Mouse (Mus musculus) ES-Bruce4 (cell line): ENCODE data around the gene Cog5. TPM values are rescaled to one million over a fixed set of nuclear protein-coding genes. Genes with fewer than 3 reads are reported as not detected.

Source experiments
- H3K27ac ChIP-seq: 2 replicates; pipeline ENCODE4 v1.5.1; 2012; ENCODE audit warnings: low read length, inconsistent platforms; ENCODE audit not compliant: insufficient read depth
- H3K27me3 ChIP-seq: 2 replicates; pipeline ENCODE4 v1.6.1; 2012; ENCODE audit warnings: mild to moderate bottlenecking, low read length, inconsistent platforms; ENCODE audit not compliant: control insufficient read depth, poor library complexity, insufficient read depth, severe bottlenecking
- H3K36me3 ChIP-seq: 2 replicates; pipeline ENCODE4 v1.6.1; 2012; ENCODE audit warnings: inconsistent platforms, mild to moderate bottlenecking, low read length, moderate library complexity; ENCODE audit not compliant: control insufficient read depth, poor library complexity, insufficient read depth, severe bottlenecking
- H3K4me1 ChIP-seq: one replicate; pipeline ENCODE4 v1.8.1; 2011; ENCODE audit warnings: low read length; ENCODE audit not compliant: control insufficient read depth, insufficient read depth
- H3K4me3 ChIP-seq: 2 replicates; pipeline ENCODE4 v1.5.1; 2011; ENCODE audit warnings: low read depth, mild to moderate bottlenecking, low read length
- H3K9ac ChIP-seq: 2 replicates; pipeline ENCODE4 v1.6.1; 2012; ENCODE audit warnings: low read depth, mild to moderate bottlenecking, inconsistent platforms; ENCODE audit not compliant: poor library complexity, severe bottlenecking
- H3K9me3 ChIP-seq: replicated peaks from 2 replicates; pipeline ENCODE4 v1.6.1; 2012; ENCODE audit warnings: mild to moderate bottlenecking, low read length, inconsistent platforms; ENCODE audit not compliant: control insufficient read depth, poor library complexity, insufficient read depth, severe bottlenecking
- CTCF ChIP-seq: IDR thresholded peaks from one replicate; pipeline ENCODE4 v1.8.1; 2011; ENCODE audit warnings: low read depth, low read length
- EP300 ChIP-seq: IDR thresholded peaks from 2 replicates; pipeline ENCODE4 v1.6.1; 2011; ENCODE audit warnings: low read depth, low read length; ENCODE audit not compliant: insufficient read depth
- POLR2A ChIP-seq: IDR thresholded peaks from one replicate; pipeline ENCODE4 v1.8.1; 2011; ENCODE audit warnings: low read length; ENCODE audit not compliant: insufficient read depth
- polyA plus RNA-seq: library from polyadenylated mRNA; stranded (reverse); fragments of >200 nt; gene quantifications from 2 replicates; pipeline ENCODE4 v1.2.4, GENCODE M21; 2011; ENCODE audit warnings: low read depth; ENCODE audit not compliant: missing spikeins, insufficient read depth, insufficient read length

Gene Cog5
- polyA plus RNA-seq, 1 experiment = 50.6 TPM

DNA sequence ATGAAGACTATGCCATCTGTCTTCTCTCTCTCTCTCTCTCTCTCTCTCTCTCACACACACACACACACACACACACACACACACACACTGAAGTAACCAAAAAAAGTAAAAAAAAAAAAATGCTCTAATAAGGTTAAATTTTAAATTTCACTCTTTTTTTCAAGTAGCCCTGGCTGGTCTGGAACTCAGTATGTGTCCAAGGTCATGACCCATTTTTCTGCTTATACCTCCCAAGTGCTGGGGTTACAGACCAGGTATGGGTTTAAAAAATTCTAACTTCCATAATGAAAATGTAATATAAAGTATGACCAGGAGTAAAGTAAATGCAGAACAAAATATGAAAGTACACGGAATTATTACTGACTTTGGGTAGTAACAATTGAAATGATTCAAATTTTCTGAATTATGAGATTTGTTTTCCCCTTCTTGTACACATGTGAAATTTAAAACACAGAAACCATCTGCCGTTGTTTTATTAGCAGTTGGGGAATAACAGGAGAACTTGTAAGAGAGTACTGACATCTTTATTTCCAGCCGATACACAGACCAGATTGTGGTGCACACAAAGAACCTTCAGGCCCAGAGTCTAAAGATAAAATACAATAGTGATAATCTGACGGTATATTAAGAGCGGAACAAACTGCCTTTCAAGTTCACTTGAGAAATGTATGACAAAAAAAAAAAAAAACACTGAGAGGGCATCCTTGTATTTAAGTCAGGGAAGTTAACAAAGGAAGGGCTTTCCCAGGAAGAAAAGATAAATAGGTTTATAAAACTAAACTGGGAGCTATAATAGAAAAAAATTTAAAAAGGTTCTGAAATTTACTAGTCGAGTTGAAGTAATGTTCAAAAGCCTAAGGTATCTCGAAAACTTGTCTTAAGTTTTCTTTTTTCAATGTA, 293.7 kb downstream of the Cog5 start:
- H3K4me1 ChIP-seq = peaks cover 3% of the 10 kb centered on the region
- peak overlapping the region; percentile 76; the same call in 1 of the 2 replicates for H3K4me3 ChIP-seq
- peak overlapping the region; percentile 64 for H3K27ac ChIP-seq
- H3K9me3 ChIP-seq = no peaks in the 10 kb centered on the region
- H3K27me3 ChIP-seq = no peaks in the 10 kb centered on the region
- TF ChIP-seq POLR2A (no peak), EP300 (no peak), CTCF (no peak)
- peak overlapping the region; percentile 98 for H3K9ac ChIP-seq
- H3K36me3 ChIP-seq = peaks cover 4% of the 10 kb centered on the region

GRCm38 (mm10) chr12:31949193-31949741, 294.6 kb downstream of the Cog5 start:
- H3K4me3 ChIP-seq = peak overlapping the region; percentile 76
- H3K27me3 ChIP-seq = no peaks in the 10 kb centered on the region
- H3K9ac ChIP-seq = peak overlapping the region; percentile 98
- peak overlapping the region; percentile 64 for H3K27ac ChIP-seq
- TF ChIP-seq CTCF (no peak), EP300 (peak; percentile 87)
- H3K9me3 ChIP-seq = no peaks in the 10 kb centered on the region
- no peaks in the 10 kb centered on the region for H3K36me3 ChIP-seq
- peaks cover 3% of the 10 kb centered on the region for H3K4me1 ChIP-seq

- no peak for TF ChIP-seq POLR2A
- no peak for TF ChIP-seq EP300
- Histone ChIP-seq H3K9ac (peak within 1 kb of the TSS; percentile 98), H3K27me3 (no peaks in the 10 kb centered on the region)
Measured at GRCm38 (mm10) chr12:31949759-31950658, 295.3 kb downstream of the Cog5 start, which contains the start of gene Hbp1. Gene Hbp1, minus strand, starts transcription at chr12:31950535.

DNA sequence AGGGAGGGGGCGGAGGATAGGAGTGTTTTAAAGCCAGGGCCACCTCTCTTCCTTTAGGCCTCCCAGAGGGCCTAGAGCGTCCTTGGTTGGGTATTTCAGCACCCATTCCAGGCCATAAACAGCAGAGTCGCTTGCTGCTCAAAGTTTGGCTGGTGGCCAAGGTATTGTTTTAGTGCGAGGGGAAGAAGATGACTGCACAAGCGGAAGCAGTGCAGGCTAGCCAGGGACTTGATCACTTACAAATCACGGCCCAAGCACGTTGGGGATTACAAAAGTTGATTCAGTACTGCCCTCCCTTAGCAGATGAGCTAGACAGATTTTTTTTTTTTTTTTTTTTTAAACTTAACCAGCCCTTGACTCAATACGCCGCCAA, 296.0 kb downstream of the Cog5 start:
- peak overlapping the region; percentile 66 for H3K27ac ChIP-seq
- peak overlapping the region; percentile 20; the same call in 1 of the 2 replicates for H3K9ac ChIP-seq
- peak overlapping the region; percentile 76 for H3K4me3 ChIP-seq
- TF ChIP-seq POLR2A = peak; percentile 78
- TF ChIP-seq CTCF = no peak
- no peak for TF ChIP-seq EP300
- H3K27me3 ChIP-seq = no peaks in the 10 kb centered on the region
- H3K4me1 ChIP-seq = peaks cover 3% of the 10 kb centered on the region
- H3K9me3 ChIP-seq = no peaks in the 10 kb centered on the region
- H3K36me3 ChIP-seq = no peaks in the 10 kb centered on the region

More at GRCm38 (mm10) chr12:31949759-31950658, 295.3 kb downstream of the Cog5 start, which contains the start of gene Hbp1:
- Histone ChIP-seq H3K27ac (peak within 1 kb of the TSS; percentile 66), H3K36me3 (no peaks in the 10 kb centered on the region), H3K4me3 (peak within 1 kb of the TSS; percentile 85), H3K9me3 (no peaks in the 10 kb centered on the region), H3K4me1 (peaks cover 3% of the 10 kb centered on the region)

DNA sequence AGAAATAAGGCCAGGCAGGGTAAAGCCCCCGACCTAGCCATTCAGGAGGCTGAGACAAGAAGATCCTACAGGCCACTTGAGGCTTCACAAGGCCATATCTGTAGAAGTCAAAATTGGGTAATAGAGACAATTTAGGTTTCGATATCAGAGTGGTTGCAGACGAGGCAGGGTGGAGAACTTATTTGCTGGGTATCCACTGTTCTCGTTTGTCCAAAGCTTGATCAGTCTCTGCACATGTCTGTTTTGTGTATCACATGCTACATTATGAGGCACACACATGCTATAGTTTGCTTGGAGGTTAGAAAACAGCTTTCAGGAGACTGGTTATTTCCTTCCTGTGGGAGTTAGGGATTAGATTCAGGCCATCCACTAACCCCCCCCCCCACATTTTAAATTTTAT, 301.2 kb downstream of the Cog5 start:
- Histone ChIP-seq H3K9me3 (no peaks in the 10 kb centered on the region), H3K9ac (no peak overlapping the region), H3K27me3 (no peaks in the 10 kb centered on the region), H3K4me3 (no peak overlapping the region), H3K36me3 (no peaks in the 10 kb centered on the region), H3K27ac (no peak overlapping the region), H3K4me1 (no peaks in the 10 kb centered on the region)
- no peak for TF ChIP-seq POLR2A
- TF ChIP-seq CTCF = no peak
- TF ChIP-seq EP300 = no peak
